Mouse (Mus musculus) midbrain, embryonic 13.5 days (tissue): Measurements from ENCODE around the gene Osbpl10. TPM values are rescaled to one million over a fixed set of nuclear protein-coding genes. Genes with fewer than 3 reads are reported as not detected.

ENCODE experiments used
- ATAC-seq: fragments of 200-750 bp; cut with Nextera tagmentation; 2 replicates; pipeline ENCODE4 v1.8.0; 2017; ENCODE audit warnings: mild to moderate bottlenecking, moderate TSS enrichment, moderate library complexity
- H3K27ac ChIP-seq: fragments of 300-500 bp; sonication (generic); 2 replicates; pipeline ENCODE4 v1.5.1; 2015; ENCODE audit warnings: inconsistent platforms, mild to moderate bottlenecking, moderate library complexity
- H3K27me3 ChIP-seq: fragments of 300-500 bp; sonication (generic); 2 replicates; pipeline ENCODE4 v1.6.1; 2015; ENCODE audit warnings: mild to moderate bottlenecking, inconsistent platforms
- H3K36me3 ChIP-seq: fragments of 300-500 bp; sonication (generic); 2 replicates; pipeline ENCODE4 v1.6.1; 2015; ENCODE audit warnings: mild to moderate bottlenecking, inconsistent platforms
- H3K4me1 ChIP-seq: fragments of 300-500 bp; sonication (generic); replicated peaks from 2 replicates; pipeline ENCODE4 v1.6.1; 2015; ENCODE audit warnings: inconsistent platforms
- H3K4me2 ChIP-seq: fragments of 300-500 bp; sonication (generic); replicated peaks from 2 replicates; pipeline ENCODE4 v1.6.1; 2015; ENCODE audit warnings: moderate library complexity, mild to moderate bottlenecking, inconsistent platforms
- H3K4me3 ChIP-seq: fragments of 300-500 bp; sonication (generic); replicated peaks from 2 replicates; pipeline ENCODE4 v1.5.1; 2015; ENCODE audit warnings: mild to moderate bottlenecking, inconsistent platforms
- H3K9ac ChIP-seq: fragments of 300-500 bp; sonication (generic); replicated peaks from 2 replicates; pipeline ENCODE4 v1.6.1; 2015; ENCODE audit warnings: mild to moderate bottlenecking, inconsistent platforms
- H3K9me3 ChIP-seq: fragments of 300-500 bp; sonication (generic); 2 replicates; pipeline ENCODE4 v1.6.1; 2016; ENCODE audit warnings: mild to moderate bottlenecking, inconsistent platforms
- WGBS: fragments of 180-500 bp; shearing (Covaris S2); methylation state at CpG from one replicate; pipeline ENCODE4 v1.1.7; 2015; 5-methylcytosine and 5-hydroxymethylcytosine counted together
- polyA plus RNA-seq: library from polyadenylated mRNA; unstranded; fragments of >200 nt; fragmentation: Nextera tagmentation; extraction: Ambion mirVana; gene quantifications from 2 replicates; pipeline ENCODE4 v1.2.1, GENCODE M21; 2015

Gene Osbpl10
- polyA plus RNA-seq, 1 experiment from 2014 or later, result 1.6 TPM

- no peak overlapping the region for H3K9ac ChIP-seq
- H3K27me3 ChIP-seq, result 0 out of 2 replicates have a peak, but pooled peaks cover 14% of the 10 kb centered on the region
- WGBS, result 49% methylated on average over 7 of the region's 7 CpGs
- H3K4me1 ChIP-seq, result peaks cover 18% of the 10 kb centered on the region
- H3K27ac ChIP-seq, result 0 out of 2 replicates have a peak overlapping the region, but pooled peaks have one; percentile 19
- H3K4me2 ChIP-seq, result no peak overlapping the region
- no peak overlapping the region for H3K4me3 ChIP-seq
- 0 out of 2 replicates have a peak, but pooled peaks have one; percentile 35 for ATAC-seq
- no peaks in the 10 kb centered on the region for H3K36me3 ChIP-seq
- no peaks in the 10 kb centered on the region for H3K9me3 ChIP-seq
These were observed 60.9 kb downstream of the Osbpl10 start for GRCm38 (mm10) chr9:115039245-115039644.

DNA sequence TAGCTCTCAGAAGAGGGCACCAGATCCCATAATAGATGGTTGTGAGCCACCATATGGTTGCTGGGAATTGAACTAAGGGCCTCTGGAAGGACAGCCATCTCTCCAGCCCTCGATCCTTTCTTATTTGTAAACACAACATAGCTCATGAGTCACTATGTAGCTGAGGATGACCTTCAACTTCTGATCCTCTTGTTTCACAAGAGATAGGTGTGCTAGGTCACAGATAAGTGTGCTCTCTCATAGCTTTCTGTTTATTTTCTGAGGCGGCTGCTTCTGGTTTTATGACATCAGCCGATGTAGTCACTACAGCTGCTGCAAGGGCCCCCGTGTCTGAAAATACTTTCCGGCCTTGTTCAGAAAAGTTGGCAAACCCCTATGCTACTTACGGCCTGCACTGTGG lies 64.2 kb downstream of the Osbpl10 start:
- no peaks in the 10 kb centered on the region for H3K9me3 ChIP-seq
- H3K9ac ChIP-seq, result no peak overlapping the region
- H3K4me1 ChIP-seq, result peaks cover 28% of the 10 kb centered on the region
- H3K27me3 ChIP-seq, result 0 out of 2 replicates have a peak, but pooled peaks cover under 1% of the 10 kb centered on the region
- ATAC-seq, result no peak
- H3K27ac ChIP-seq, result no peak overlapping the region
- 96% methylated on average over 6 of the region's 6 CpGs for WGBS
- no peaks in the 10 kb centered on the region for H3K36me3 ChIP-seq
- no peak overlapping the region for H3K4me3 ChIP-seq
- H3K4me2 ChIP-seq, result no peak overlapping the region

GRCm38 (mm10) chr9:115042971-115043706 lies 64.8 kb downstream of the Osbpl10 start:
- Histone ChIP-seq H3K4me1 (peaks cover 30% of the 10 kb centered on the region), H3K9ac (no peak overlapping the region), H3K27ac (no peak overlapping the region), H3K36me3 (no peaks in the 10 kb centered on the region), H3K4me2 (no peak overlapping the region), H3K27me3 (no peaks in the 10 kb centered on the region), H3K4me3 (no peak overlapping the region), H3K9me3 (no peaks in the 10 kb centered on the region)
- no peak for ATAC-seq
- WGBS, result 85% methylated on average over 13 of the region's 13 CpGs

GRCm38 (mm10) chr9:115043881-115044770 lies 65.8 kb downstream of the Osbpl10 start:
- no peak overlapping the region for H3K9ac ChIP-seq
- no peak overlapping the region for H3K4me3 ChIP-seq
- H3K27ac ChIP-seq, result no peak overlapping the region
- no peaks in the 10 kb centered on the region for H3K27me3 ChIP-seq
- no peaks in the 10 kb centered on the region for H3K36me3 ChIP-seq
- no peak overlapping the region for H3K4me2 ChIP-seq
- peaks cover 27% of the 10 kb centered on the region for H3K4me1 ChIP-seq
- no peak for ATAC-seq
- no peaks in the 10 kb centered on the region for H3K9me3 ChIP-seq
- WGBS, result 79% methylated on average over 8 of the region's 8 CpGs

DNA sequence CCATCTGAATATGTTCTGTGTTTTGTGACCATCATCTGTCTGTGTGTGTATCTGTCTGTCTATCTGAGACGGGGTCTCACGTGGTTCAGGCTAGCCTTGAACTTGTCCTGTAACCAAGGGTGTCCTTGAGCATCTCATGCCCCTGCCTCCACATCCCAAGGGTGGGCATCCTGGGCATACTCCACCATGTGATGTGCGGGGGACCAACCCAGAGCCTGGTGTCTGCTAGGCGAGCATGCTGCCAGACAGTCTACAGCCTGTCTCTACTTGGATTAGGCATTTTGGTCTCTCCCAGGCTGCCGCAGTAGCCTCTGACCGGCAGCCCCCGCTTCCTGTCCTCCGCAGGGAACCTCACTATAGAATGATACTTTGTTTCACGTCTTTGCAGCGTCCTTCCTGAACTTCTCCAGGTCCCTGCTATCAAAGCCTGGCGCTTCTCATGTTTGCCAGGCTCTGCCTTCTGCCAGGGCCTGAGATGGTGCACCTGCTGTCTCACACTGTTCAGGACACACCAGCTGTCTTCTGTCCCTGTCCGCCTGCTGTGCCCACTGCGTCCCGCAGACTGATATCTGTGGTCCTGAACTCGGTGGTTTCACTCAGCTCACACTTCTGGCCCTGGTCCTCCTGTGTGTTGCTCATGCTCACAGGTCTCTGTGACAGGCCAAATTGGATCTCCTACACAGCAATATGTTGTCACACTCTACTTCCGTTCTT lies 66.9 kb downstream of the Osbpl10 start:
- no peaks in the 10 kb centered on the region for H3K36me3 ChIP-seq
- WGBS, result 74% methylated on average over 16 of the region's 16 CpGs
- no peak overlapping the region for H3K4me2 ChIP-seq
- H3K4me3 ChIP-seq, result no peak overlapping the region
- H3K9me3 ChIP-seq, result no peaks in the 10 kb centered on the region
- no peaks in the 10 kb centered on the region for H3K27me3 ChIP-seq
- no peak overlapping the region for H3K27ac ChIP-seq
- peaks cover 21% of the 10 kb centered on the region for H3K4me1 ChIP-seq
- no peak overlapping the region for H3K9ac ChIP-seq
- peak; percentile 16; the same call in 1 of the 2 replicates for ATAC-seq

- Histone ChIP-seq H3K27me3 (no peaks in the 10 kb centered on the region), H3K27ac (no peak overlapping the region), H3K9ac (no peak overlapping the region), H3K36me3 (no peaks in the 10 kb centered on the region), H3K9me3 (no peaks in the 10 kb centered on the region), H3K4me3 (no peak overlapping the region), H3K4me2 (no peak overlapping the region), H3K4me1 (peaks cover 21% of the 10 kb centered on the region)
- WGBS, result 85% methylated on average over 8 of the region's 8 CpGs
- no peak for ATAC-seq
These were observed 68.3 kb downstream of the Osbpl10 start for GRCm38 (mm10) chr9:115046701-115047100.

- Histone ChIP-seq H3K27ac (no peak overlapping the region), H3K27me3 (no peaks in the 10 kb centered on the region), H3K36me3 (no peaks in the 10 kb centered on the region), H3K4me1 (peaks cover 21% of the 10 kb centered on the region), H3K4me3 (no peak overlapping the region), H3K4me2 (no peak overlapping the region), H3K9ac (no peak overlapping the region), H3K9me3 (no peaks in the 10 kb centered on the region)
- WGBS, result 43% methylated on average over 10 of the region's 10 CpGs
- no peak for ATAC-seq
These were observed 70.0 kb downstream of the Osbpl10 start for GRCm38 (mm10) chr9:115048340-115048739.

- H3K4me1 ChIP-seq, result peaks cover 21% of the 10 kb centered on the region
- ATAC-seq, result no peak
- H3K9ac ChIP-seq, result no peak overlapping the region
- H3K4me3 ChIP-seq, result no peak overlapping the region
- no peaks in the 10 kb centered on the region for H3K9me3 ChIP-seq
- H3K27me3 ChIP-seq, result no peaks in the 10 kb centered on the region
- no peak overlapping the region for H3K4me2 ChIP-seq
- no peaks in the 10 kb centered on the region for H3K36me3 ChIP-seq
- no peak overlapping the region for H3K27ac ChIP-seq
- WGBS, result 58% methylated on average over 7 of the region's 7 CpGs
These were observed 70.5 kb downstream of the Osbpl10 start for GRCm38 (mm10) chr9:115048861-115049260.

DNA sequence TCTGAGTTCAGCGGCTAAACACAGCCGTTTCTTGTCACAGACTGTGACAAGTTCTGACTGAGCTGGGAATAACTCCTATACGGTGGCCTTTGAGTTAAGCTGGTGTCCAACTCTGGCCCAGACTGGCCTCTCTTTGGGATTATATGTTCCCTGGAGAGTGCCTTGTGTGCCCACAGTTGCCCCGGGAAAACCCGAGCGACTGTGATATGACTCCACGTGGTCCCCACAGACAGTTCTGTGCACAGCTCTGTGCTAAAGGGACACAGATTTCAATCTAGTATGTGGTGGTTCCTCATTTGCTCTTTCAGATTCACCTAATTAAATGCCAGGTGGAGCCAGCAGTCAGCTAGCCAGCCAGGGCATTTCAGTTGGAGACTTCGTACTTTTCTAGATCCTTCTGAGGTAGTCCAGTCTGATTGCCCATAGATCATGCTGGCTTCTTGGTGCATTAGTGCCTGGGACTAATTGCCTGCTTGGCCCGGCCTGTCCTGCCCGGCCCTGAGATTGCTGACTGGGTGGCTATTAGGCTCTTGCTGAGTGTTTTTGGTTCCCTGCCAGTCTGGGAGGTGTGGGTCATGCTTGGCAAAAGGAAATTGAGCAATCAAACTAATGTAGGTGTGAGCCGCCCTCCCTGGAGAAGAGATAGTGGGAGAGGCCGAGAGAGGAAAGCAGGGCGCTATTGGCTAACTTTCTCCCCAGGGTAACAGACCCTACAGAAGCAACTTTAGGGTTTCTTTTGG lies 71.8 kb downstream of the Osbpl10 start:
- Histone ChIP-seq H3K27me3 (no peaks in the 10 kb centered on the region), H3K9ac (no peak overlapping the region), H3K27ac (no peak overlapping the region), H3K9me3 (no peaks in the 10 kb centered on the region), H3K4me1 (peaks cover 23% of the 10 kb centered on the region), H3K4me2 (no peak overlapping the region), H3K4me3 (no peak overlapping the region), H3K36me3 (no peaks in the 10 kb centered on the region)
- 80% methylated on average over 13 of the region's 13 CpGs for WGBS
- ATAC-seq, result no peak

GRCm38 (mm10) chr9:115051976-115052375 lies 73.6 kb downstream of the Osbpl10 start:
- H3K4me1 ChIP-seq, result peaks cover 20% of the 10 kb centered on the region
- H3K4me3 ChIP-seq, result no peak overlapping the region
- H3K27ac ChIP-seq, result no peak overlapping the region
- no peak overlapping the region for H3K9ac ChIP-seq
- H3K9me3 ChIP-seq, result no peaks in the 10 kb centered on the region
- ATAC-seq, result no peak
- 70% methylated on average over 3 of the region's 3 CpGs for WGBS
- no peaks in the 10 kb centered on the region for H3K36me3 ChIP-seq
- H3K27me3 ChIP-seq, result no peaks in the 10 kb centered on the region
- H3K4me2 ChIP-seq, result no peak overlapping the region

DNA sequence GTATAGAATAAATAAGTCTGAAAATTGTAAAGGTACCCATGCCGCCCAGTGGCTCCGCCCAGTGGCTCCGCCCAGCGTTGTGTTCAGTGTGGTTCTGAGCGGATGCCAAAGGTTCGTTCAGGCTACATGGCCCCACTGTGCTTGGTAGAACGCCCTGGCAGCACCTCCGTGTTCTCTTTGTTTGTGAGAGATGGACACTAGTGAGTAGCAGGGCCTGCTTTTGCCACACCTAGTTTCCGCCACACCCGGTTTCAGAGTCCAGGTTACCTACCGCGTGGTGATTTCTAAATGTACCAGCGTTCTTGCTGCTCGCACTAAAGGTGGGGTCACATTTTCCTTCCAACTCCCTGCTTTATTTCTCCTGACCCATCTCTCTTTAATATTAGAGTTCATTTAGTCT lies 75.4 kb downstream of the Osbpl10 start:
- no peak overlapping the region for H3K9ac ChIP-seq
- ATAC-seq, result no peak
- no peaks in the 10 kb centered on the region for H3K9me3 ChIP-seq
- no peaks in the 10 kb centered on the region for H3K36me3 ChIP-seq
- no peak overlapping the region for H3K27ac ChIP-seq
- peaks cover 15% of the 10 kb centered on the region for H3K4me1 ChIP-seq
- no peaks in the 10 kb centered on the region for H3K27me3 ChIP-seq
- H3K4me3 ChIP-seq, result no peak overlapping the region
- WGBS, result 97% methylated on average over 14 of the region's 14 CpGs
- H3K4me2 ChIP-seq, result no peak overlapping the region
